23 mouse cellular contexts compared by ENCODE assay signal in genomic region chr9:58683372-58683771, GRCm38 (mm10).
DNase-seq lines count a peak whose midpoint lies in the region; ATAC-seq lines count a peak whose summit lies in the region.
"Had no signal": no experiment of that assay in that cellular context is flagged by ENCODE, and none has a peak within 500 bp of the region (broad histone marks: within the 10 kb centered on the region; RNA-seq: fewer than 3 reads in every experiment).

No protein-coding gene starts in this region.

- H3K36me3 ChIP-seq in kidney, embryonic 15.5 days: no peaks in the 10 kb centered on the region
- no peaks in the 10 kb centered on the region for H3K36me3 ChIP-seq in heart, embryonic 12.5 days
- H3K36me3 ChIP-seq: heart, embryonic 10.5 days; hindbrain, embryonic 10.5 days; lung, embryonic 15.5 days; midbrain, embryonic 13.5 days had no signal

- WGBS in kidney, embryonic 15.5 days: 39% methylated on average over 6 of the region's 6 CpGs
- 68% methylated on average over 6 of the region's 6 CpGs for WGBS in heart, embryonic 12.5 days

- no peaks in the 10 kb centered on the region for H3K27me3 ChIP-seq in kidney, embryonic 15.5 days
- no peaks in the 10 kb centered on the region for H3K27me3 ChIP-seq in heart, embryonic 12.5 days (replicated peaks)
- H3K27me3 ChIP-seq: lung, embryonic 15.5 days; midbrain, embryonic 13.5 days had no signal

- no peak overlapping the region for H3K4me3 ChIP-seq in kidney, embryonic 15.5 days (replicated peaks)
- H3K4me3 ChIP-seq in heart, embryonic 12.5 days: no peak overlapping the region
- H3K4me3 ChIP-seq: heart, embryonic 10.5 days; hindbrain, embryonic 10.5 days; left cerebral cortex, adult 2 months; lung, embryonic 15.5 days; megakaryocyte, embryonic 14.5 days; midbrain, embryonic 13.5 days had no signal

- H3K9ac ChIP-seq in kidney, embryonic 15.5 days: no peak overlapping the region
- H3K9ac ChIP-seq in heart, embryonic 12.5 days: no peak overlapping the region
- H3K9ac ChIP-seq: liver, embryonic 14.5 days; lung, embryonic 15.5 days; midbrain, embryonic 13.5 days had no signal

- 0 out of 2 replicates have a peak, but pooled peaks have one; percentile 18 for ATAC-seq in kidney, embryonic 15.5 days (replicated peaks; ENCODE audit: low FRiP score)
- ATAC-seq in heart, embryonic 12.5 days (ENCODE audit: insufficient number of reproducible peaks, low FRiP score): no peak
- ATAC-seq: forebrain, embryonic 14.5 days; midbrain, embryonic 13.5 days had no signal

- no peak overlapping the region for H3K4me2 ChIP-seq in kidney, embryonic 15.5 days
- H3K4me2 ChIP-seq in heart, embryonic 12.5 days: no peak overlapping the region
- H3K4me2 ChIP-seq: lung, embryonic 15.5 days; midbrain, embryonic 13.5 days had no signal

- H3K27ac ChIP-seq in kidney, embryonic 15.5 days: 0 out of 2 replicates have a peak overlapping the region, but pooled peaks have one; percentile 18
- no peak overlapping the region for H3K27ac ChIP-seq in heart, embryonic 12.5 days (ENCODE audit: poor library complexity, severe bottlenecking)
- H3K27ac ChIP-seq: heart, embryonic 10.5 days; hindbrain, embryonic 10.5 days; left cerebral cortex, adult 2 months; liver, embryonic 14.5 days; lung, embryonic 15.5 days; midbrain, embryonic 13.5 days; stomach, postnatal 0 days had no signal

- peak; percentile 34 to 42 for DNase-seq in cerebellum, postnatal 14 days
- no peak for DNase-seq in cerebellum, postnatal 4 days (ENCODE audit: low spot score in 2 of 2)
- no peak for DNase-seq in kidney, adult 8-10 months
- peak; percentile 42 for DNase-seq in NIH3T3 (ENCODE audit: low read depth)
- DNase-seq in frontal cortex, postnatal 14 days (ENCODE audit: low spot score in 2 of 2): no peak
- DNase-seq: adrenal gland, postnatal 14 days; cerebellum, postnatal 36 days; kidney, adult 18-20 months; lung, postnatal 36 days; right cerebral cortex, postnatal 14 days; thymus, adult 2 months; thymus, postnatal 4 days had no signal

- H3K4me1 ChIP-seq in kidney, embryonic 15.5 days: peaks cover 17% of the 10 kb centered on the region
- H3K4me1 ChIP-seq in heart, embryonic 12.5 days (replicated peaks): no peaks in the 10 kb centered on the region
- H3K4me1 ChIP-seq: hindbrain, embryonic 10.5 days; lung, embryonic 15.5 days; midbrain, embryonic 13.5 days had no signal

- H3K9me3 ChIP-seq in kidney, embryonic 15.5 days (replicated peaks): 0 out of 2 replicates have a peak, but pooled peaks cover 3% of the 10 kb centered on the region
- no peaks in the 10 kb centered on the region for H3K9me3 ChIP-seq in heart, embryonic 12.5 days (replicated peaks)
- H3K9me3 ChIP-seq: heart, embryonic 10.5 days; lung, embryonic 15.5 days; megakaryocyte, embryonic 14.5 days; midbrain, embryonic 13.5 days had no signal

Comparison
In these comparisons a context has a peak if more than half of its experiments do, and no peak if none do; other contexts are left out.
1. DNase-seq: peak in cerebellum, postnatal 14 days (2 of 2) and NIH3T3 (single experiment); none in cerebellum, postnatal 4 days (0 of 2), kidney, adult 8-10 months (0 of 2) and frontal cortex, postnatal 14 days (0 of 2).